Mouse (Mus musculus): Measurements from ENCODE around the gene Csnk1g2.
"Not testable (repeated sequence)": the region's sequence is repeated elsewhere in the genome, so short reads cannot be mapped to it uniquely, and the experiment has no call there.

Csnk1g2 gene

DNA sequence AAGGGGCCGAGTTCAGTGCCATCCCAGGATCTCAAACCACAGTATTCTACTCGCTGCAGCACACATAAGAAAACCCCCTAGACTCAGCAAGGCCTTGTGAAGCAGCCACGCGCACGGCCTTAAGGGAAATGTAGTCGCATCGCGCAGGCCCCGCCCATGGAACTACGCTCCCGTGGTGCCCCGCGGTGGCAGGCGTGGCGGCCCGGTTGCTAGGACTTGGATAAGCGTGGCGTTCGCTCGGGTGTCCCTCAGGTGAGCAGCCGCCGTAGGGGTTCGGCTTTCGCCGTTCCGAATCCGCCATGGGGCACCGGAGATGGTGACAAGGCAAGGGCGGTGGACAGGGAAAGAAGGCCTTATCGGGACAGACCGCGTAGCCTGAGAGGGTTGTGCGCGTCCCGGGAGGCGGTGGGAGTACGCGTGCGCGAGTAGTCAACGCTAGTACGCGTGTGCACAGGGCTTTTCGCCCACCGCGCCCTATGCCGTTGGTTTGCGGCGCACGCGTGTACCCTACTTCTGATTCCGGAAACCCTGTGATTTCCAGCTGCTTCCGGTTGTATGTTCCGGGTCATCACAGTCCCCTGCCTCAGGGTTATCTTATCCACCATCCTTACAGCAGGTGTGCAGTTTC lies 19.8 kb upstream of the Csnk1g2 start, which contains the start of the genes Scamp4 and Adat3:
Scamp4 (plus strand) TSS at position 175 of the 628 bp plus-strand sequence.
Adat3 (plus strand) TSS at position 183 of the 628 bp plus-strand sequence.
- DNase-seq (ENCODE audit: inconsistent ontology term), result peak; percentile 98

DNA sequence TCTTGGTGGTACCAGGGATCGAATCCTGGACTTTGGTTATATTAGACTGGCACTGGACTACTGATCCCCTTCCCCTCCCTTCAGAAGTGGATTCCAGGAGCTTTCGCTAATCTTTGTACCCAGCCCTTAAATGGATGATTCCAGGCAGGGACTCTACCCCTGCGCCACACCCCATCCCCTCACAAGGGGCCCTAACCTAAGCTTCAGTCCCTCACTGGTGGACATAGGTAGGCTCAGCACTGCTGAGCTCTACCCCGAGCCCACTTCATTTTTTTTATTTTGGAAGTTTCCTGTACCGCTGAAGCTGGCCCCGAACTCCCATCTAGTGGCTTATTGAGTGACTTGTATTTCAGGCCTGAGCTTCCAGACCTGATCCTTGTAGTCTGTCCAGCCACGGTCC lies 19.3 kb upstream of the Csnk1g2 start:
- no peak for DNase-seq (ENCODE audit: inconsistent ontology term)

- DNase-seq (ENCODE audit: inconsistent ontology term), result no peak
These were observed 18.6 kb upstream of the Csnk1g2 start for GRCm38 (mm10) chr10:80604001-80604509.

GRCm38 (mm10) chr10:80604988-80605387 lies 17.6 kb upstream of the Csnk1g2 start:
- DNase-seq (ENCODE audit: inconsistent ontology term), result no peak

DNA sequence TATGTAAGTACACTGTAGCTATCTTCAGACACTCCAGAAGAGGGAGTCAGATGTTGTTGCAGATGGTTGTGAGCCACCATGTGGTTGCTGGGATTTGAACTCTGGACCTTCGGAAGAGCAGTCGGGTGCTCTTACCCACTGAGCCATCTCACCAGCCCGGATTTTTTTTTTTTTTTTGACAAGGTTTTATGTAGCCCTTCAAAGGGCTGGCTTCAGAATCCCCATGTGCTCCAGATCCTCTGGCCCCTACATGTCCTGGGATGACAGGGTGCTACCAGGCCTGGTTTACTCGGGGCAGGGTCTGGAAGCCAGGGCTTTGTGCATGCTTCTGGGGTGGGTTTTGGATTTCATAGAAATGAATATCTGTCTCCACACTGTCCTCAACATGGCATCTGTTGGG lies 16.9 kb upstream of the Csnk1g2 start, which contains the start of gene Gm49322:
Gm49322 (plus strand) TSS at position 301 of the 400 bp plus-strand sequence.
- DNase-seq (ENCODE audit: inconsistent ontology term), result not testable (repeated sequence)

- DNase-seq (ENCODE audit: inconsistent ontology term), result no peak
These were observed 16.3 kb upstream of the Csnk1g2 start for GRCm38 (mm10) chr10:80606306-80606705.

GRCm38 (mm10) chr10:80606737-80607350 lies 15.8 kb upstream of the Csnk1g2 start:
- DNase-seq (ENCODE audit: inconsistent ontology term), result no peak

DNA sequence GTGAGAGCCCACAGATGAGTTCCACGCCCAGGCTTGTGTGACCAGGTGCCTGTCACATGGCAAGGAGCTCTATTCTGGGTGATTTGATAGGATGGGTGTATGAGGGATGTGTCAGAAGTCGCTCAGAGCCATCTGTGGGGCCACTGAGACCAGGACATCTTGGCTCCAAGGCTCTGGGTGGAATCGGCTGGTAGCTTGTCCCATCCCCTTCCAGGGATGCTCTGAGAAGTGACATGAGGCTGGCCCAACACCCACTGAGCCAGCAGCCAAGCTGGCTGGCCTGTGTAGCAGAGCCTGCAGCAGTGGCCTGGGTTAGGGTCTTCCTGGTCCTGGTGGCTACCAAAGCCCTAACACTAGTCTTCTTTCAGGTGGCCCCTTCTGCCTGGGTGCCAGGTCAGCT lies 14.2 kb upstream of the Csnk1g2 start:
- DNase-seq (ENCODE audit: inconsistent ontology term), result no peak

GRCm38 (mm10) chr10:80609269-80609924 lies 13.2 kb upstream of the Csnk1g2 start:
- no peak for DNase-seq (ENCODE audit: inconsistent ontology term)

- no peak for DNase-seq (ENCODE audit: inconsistent ontology term)
These were observed 12.4 kb upstream of the Csnk1g2 start for GRCm38 (mm10) chr10:80610116-80610785.

DNA sequence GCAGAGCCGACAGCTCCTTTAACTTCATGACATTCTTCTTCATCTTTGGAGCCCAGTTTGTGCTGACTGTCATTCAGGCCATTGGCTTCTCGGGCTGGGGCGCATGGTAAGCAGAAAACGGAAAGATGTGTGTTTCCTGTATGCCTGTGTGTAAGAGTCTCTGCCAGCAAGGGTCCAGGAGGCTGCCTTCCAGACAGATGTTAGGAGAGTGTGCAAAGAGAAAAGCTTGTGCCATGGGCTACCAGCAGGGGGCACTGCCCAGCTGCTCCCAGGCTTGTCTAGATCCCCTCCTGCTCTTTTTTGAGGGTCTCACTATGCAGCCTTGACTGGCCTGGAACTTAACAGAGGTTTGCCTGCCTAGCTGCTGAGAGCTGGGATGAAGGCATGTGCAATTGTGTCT lies 11.6 kb upstream of the Csnk1g2 start:
- peak; percentile 29 for DNase-seq (ENCODE audit: inconsistent ontology term)

DNA sequence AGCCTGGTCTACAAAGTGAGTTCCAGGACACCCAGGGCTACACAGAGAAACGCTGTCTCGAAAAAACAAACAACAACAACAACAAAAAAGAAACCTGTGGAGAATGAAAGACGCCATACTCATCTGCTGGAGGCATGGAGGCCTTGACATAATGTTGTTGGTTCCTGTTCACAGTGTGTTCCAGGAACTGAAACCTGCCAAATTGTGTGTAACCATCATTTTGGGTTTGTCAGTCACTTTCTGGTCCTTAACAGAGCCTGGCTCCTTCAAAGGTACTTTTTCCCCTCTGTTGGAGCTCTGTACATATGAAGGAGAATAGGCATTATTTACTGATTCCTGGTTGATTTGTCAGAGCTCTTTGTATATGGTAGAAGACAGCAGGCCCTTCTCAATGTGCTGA lies 10.7 kb upstream of the Csnk1g2 start:
- no peak for DNase-seq (ENCODE audit: inconsistent ontology term)

DNA sequence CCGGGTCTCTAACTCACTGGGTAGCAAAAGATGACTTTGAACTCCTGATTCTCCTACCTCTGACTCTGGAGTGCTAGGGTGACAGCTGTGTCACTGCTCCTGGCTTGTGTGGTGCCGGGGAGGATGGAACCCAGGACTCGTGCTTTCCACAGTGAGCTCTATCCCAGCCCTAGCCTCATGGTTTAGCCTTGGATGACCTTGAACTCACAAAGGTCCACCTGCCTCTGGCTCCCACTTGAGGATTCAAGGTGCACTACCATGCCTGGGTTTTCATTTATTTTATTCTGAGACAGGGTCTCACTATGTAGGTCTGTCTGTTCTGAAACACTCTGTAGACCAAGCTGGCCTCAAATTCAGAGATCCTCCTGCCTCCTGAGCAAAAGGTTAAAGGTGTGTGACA lies 8.8 kb upstream of the Csnk1g2 start:
- no peak for DNase-seq (ENCODE audit: inconsistent ontology term)

- no peak for DNase-seq (ENCODE audit: inconsistent ontology term)
These were observed 8.3 kb upstream of the Csnk1g2 start for GRCm38 (mm10) chr10:80614351-80614750.

GRCm38 (mm10) chr10:80618181-80618580 lies 4.5 kb upstream of the Csnk1g2 start:
- DNase-seq (ENCODE audit: inconsistent ontology term), result no peak

GRCm38 (mm10) chr10:80619465-80620244 lies 3.0 kb upstream of the Csnk1g2 start:
- no peak for DNase-seq (ENCODE audit: inconsistent ontology term)

DNA sequence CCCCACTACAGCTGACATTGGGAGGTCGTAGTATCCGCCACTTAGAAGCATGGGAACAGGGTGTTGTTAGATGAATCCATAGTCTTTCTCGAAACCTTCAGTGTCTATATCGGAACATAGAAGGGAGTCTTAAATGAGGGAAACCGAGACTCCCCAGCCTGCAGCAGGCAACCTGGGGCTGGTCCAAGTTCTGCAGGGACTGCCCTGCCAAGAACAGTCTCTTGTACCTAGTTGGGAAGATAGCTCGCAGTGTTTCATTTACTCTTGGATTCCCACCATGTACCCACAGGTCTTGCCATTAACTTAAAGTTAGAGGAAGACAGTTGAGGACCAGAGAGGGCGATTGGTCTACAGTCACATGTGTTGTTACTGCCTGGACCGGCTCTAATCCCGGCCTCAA lies 2.3 kb upstream of the Csnk1g2 start:
- no peak for DNase-seq (ENCODE audit: inconsistent ontology term)

- no peak for DNase-seq (ENCODE audit: inconsistent ontology term)
These were observed 1.6 kb upstream of the Csnk1g2 start for GRCm38 (mm10) chr10:80620796-80621689.

DNA sequence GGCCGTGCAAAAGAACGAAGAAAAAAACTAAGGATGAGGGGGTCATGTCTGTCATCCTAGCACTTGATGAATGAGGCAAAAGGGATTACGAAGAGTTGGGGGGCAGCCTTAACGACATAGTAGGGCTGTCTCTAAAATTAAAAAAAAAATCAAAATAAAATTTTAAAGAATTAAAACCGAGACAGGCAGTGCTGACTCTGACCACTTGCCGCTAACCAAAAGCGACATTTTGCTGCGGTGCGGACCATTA lies 1.0 kb upstream of the Csnk1g2 start:
- DNase-seq (ENCODE audit: inconsistent ontology term), result no peak

- DNase-seq (ENCODE audit: inconsistent ontology term), result peak; percentile 99
These were observed 538 bp upstream of the Csnk1g2 start for GRCm38 (mm10) chr10:80621940-80622660.
